Mouse (Mus musculus): ENCODE data around the gene Pde9a.

GRCm38 (mm10) chr17:31378361-31378761 lies 7.6 kb upstream of the Pde9a start:
- no peak for TF ChIP-seq TAL1 (IDR thresholded peaks at IDR 0.05; ENCODE audit: low read length)
- no peak for TF ChIP-seq GATA1 (IDR thresholded peaks at IDR 0.05; ENCODE audit: low read length)

Data from erythroblast, embryonic 14.5 days (primary cell).